Mouse (Mus musculus) megakaryocyte, embryonic 14.5 days (primary cell): ENCODE data around the gene Adipoq.

Experiments
- FLI1 ChIP-seq: IDR thresholded peaks from 2 replicates; pipeline ENCODE4 v1.6.1; 2012; ENCODE audit warnings: low read length, inconsistent platforms, mixed read lengths
- GATA1 ChIP-seq: IDR thresholded peaks from 3 replicates; pipeline ENCODE4 v1.6.1; 2012; ENCODE audit warnings: mixed read lengths, low read length, inconsistent platforms, borderline replicate concordance

- TF ChIP-seq FLI1 (no peak), GATA1 (no peak)
Measured at GRCm38 (mm10) chr16:23149396-23149795, 3.1 kb downstream of the Adipoq start.
